Mouse (Mus musculus) forebrain, embryonic 14.5 days (tissue): ENCODE measurements around the gene Snrpf. TPM values are rescaled to one million over a fixed set of nuclear protein-coding genes. Genes with fewer than 3 reads are reported as not detected.

Experiments
- polyA plus RNA-seq: library from polyadenylated mRNA; unstranded; fragments of >200 nt; fragmentation: Nextera tagmentation; extraction: Ambion mirVana; gene quantifications from 2 replicates; pipeline ENCODE4 v1.2.1, GENCODE M21; 2014

Snrpf gene
- polyA plus RNA-seq, 1 experiment from 2014 or later = 123 TPM

Other genes with a start within 250 kb of the Snrpf start
- 97.3 and 115 TPM in 2 replicates for gene Lta4h, start 136.3 kb downstream of the Snrpf start, polyA plus RNA-seq
- 0.27 TPM in 1 of 2 replicates, not detected in the other for gene Hal, start 100.9 kb downstream of the Snrpf start, polyA plus RNA-seq
- 0.18 TPM in 1 of 2 replicates, not detected in the other for gene Amdhd1, start 49.7 kb downstream of the Snrpf start, polyA plus RNA-seq
- gene Ccdc38, start 49.1 kb downstream of the Snrpf start, polyA plus RNA-seq = 0.32 and 0.46 TPM in 2 replicates
- gene Ntn4, start 51.0 kb upstream of the Snrpf start, polyA plus RNA-seq = 0.78 and 0.97 TPM in 2 replicates
- gene Usp44, start 241.8 kb upstream of the Snrpf start, polyA plus RNA-seq = 1.1 TPM in 2 replicates